Mouse (Mus musculus): ENCODE data around the gene Ehmt2. TPM values are rescaled to one million over a fixed set of nuclear protein-coding genes. Genes with fewer than 3 reads are reported as not detected.
"Not testable (repeated sequence)": the region's sequence is repeated elsewhere in the genome, so short reads cannot be mapped to it uniquely, and the experiment has no call there.

The Ehmt2 gene
- total RNA-seq, 4 experiments from 2014 or later: 182 to 191 (median 185) TPM

DNA sequence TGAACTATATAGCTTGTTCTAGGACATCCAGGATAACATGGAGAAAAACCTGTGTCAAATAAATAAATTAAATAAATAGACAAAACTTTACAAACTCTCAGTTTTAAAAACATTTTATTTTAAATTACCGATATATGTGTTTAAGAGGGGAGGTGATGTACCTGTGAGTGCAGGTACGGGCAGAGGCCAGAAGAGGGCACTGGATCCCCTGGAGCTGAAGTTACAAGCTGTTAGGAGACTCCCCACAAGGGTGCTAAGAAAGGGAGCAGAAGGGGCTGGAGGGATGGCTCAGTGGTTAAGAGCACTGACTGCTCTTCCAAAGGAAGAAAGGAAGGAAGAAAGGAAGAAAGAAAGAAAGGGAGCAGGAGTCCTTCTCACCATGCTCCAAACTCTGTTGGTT, 6.9 kb upstream of the Ehmt2 start:
- DNase-seq (ENCODE audit: low spot score in 2 of 2): no peak

DNA sequence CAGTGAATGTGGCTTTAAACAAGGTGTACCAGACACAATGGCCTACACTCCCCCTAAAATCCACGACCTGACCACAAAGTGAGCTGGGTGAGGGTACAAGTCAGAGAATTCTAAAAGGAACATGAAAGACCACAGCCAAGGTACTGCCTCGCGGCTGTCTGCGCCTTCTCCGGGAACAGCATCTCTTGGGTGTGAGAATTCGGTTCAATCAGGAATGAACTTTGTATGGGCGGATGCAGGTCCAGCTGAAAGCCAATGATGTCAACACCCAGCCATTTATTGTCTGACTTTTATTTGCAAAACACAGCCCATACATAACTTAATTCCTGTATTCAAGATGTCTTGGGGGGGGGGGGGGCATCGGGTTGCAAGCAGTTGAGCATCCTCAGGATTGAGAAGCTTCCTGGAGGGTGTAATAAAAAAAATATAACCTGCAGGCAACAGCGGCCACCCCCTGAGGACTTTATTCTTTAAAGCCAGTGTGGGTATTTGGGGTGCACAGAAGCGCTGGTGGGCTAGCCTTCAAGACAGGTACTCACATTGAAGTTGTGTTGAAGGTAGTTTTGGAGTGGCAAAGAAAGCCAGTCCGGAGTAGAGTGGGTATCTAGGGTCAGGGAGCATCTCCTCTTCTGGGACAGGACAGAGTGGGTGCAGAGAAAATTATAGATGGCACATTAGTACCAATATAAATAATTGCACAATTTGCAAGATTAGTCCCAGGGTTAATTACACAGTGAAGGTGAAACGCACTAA, 5.0 kb upstream of the Ehmt2 start:
- no peak for DNase-seq (ENCODE audit: low spot score in 2 of 2)

DNA sequence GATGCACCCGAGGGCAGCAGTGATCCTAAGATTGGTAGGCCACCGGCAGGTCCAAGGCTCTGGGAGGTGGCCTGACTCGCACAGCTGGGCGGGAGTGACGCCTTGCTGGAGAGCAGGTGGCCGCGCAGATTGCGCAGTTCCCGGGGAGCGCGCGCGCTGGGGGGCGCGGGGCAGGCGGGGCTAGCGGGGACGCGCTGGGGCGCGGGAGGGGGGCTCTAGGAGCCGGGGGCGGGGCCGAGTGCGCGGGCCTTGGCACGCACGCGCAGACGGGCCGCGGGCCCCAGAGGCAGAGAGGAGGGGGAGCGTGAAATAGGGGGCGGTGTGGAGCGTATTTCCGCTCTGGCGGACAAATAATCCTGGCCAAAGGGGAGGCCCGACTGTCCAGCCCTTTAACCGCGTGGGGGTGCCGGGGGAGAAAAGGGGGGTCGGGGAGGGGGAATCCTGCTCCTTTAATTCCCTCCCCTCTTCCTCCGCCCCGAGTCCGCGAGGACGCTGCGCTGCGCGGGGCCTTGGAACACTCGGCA, 4.1 kb upstream of the Ehmt2 start:
- peak; percentile 80 to 88 for DNase-seq (ENCODE audit: low spot score in 2 of 2)

DNA sequence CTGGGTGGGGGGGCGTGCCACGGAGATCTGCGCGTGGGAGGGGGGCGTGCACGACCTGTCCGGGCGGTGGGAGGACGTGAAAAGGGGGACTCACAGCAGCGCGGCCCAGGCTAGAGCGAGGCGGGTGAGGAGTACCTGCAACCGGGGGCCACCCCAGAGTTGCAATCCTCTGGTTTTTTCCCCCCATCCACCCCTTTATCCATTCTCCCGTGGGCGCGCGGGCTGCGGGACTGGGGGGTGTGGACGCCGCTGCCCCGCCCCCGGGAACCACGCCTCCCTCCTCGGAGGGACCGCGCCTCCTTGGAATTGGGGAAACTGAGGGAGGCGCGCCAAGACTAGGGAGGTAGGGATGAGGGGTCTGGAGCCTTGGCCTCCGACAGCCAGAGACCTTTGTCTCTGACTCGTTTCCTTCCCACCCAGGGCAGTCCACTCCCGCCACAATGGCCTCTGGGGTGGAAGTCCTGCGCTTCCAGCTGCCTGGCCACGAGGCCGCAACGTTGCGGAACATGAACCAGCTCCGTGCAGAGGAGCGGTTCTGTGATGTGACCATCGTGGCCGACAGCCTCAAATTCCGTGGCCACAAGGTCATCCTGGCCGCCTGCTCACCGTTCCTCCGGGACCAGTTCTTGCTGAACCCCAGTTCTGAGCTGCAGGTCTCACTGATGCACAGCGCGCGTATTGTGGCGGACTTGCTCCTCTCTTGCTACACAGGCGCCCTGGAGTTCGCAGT, 3.3 kb upstream of the Ehmt2 start:
- peak in 1 of 2 experiments; percentile 54 for DNase-seq (ENCODE audit: low spot score in 2 of 2)

DNA sequence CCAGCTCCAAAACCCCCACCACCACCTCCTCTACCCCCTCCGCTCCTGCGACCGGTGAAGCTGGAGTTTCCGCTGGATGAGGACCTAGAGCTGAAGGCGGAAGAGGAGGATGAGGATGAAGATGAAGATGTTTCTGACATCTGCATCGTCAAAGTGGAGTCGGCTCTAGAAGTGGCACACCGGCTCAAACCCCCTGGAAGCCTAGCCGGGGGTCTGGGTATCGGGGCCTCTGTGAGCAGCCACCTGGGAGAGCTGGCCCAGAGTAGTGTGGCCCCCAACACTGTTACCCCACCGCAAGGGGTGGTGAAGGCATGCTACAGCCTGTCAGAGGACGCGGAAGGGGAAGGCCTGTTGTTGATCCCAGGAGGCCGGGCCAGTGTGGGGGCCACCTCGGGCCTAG, 2.5 kb upstream of the Ehmt2 start:
- no peak for DNase-seq (ENCODE audit: low spot score in 2 of 2)

DNA sequence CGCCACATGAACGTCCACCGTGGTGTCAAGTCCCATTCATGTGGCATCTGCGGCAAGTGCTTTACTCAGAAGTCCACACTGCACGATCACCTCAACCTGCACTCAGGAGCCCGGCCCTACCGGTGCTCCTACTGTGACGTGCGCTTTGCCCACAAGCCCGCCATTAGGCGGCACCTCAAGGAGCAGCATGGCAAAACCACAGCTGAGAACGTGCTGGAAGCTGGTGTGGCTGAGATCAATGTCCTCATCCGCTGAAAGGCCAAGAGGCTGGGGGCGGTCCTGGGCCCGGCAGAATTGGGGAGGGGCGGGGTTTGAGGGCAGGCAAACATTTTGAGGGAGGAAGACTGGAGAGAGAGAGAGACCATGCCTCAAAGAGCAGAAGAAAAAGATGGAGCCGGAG, 1.9 kb upstream of the Ehmt2 start:
- no peak for DNase-seq (ENCODE audit: low spot score in 2 of 2)

DNA sequence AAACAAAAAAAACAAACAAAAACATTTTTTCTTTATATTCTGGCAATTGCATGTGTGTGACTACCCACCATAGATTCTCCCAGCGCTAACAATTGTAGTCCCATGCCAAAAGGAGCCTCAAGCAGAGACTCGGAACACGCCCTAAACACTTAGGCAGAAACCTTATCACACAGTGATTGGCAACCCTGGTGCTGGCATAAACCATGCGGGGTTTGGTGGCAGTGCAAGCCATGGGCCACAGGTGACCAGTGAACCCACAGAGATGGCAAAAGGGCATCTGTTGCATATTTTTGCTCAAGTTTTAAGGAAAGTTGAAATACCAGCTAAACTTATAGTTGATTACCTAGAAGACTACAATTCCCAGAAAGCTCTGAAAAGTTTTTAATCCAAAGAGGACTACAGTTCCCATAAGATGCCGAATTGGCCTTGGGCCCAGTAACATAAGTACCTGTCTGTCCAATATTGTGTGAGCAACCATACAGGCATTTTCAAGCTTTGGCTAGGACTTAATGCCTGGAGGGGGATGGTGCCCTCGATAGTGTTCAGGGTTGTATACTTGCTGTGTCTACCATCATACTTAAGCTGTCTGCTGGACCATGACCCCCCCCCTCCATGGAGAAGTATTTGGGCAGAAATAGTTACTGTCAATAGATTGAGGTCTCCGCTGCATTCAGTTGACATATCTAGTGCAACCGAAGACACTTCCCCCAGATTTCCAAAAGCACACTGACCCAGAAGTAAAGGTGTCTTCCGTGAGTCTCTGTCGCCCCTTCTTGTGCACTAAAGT, 703 bp upstream of the Ehmt2 start:
- peak in 1 of 2 experiments; percentile 66 for DNase-seq (ENCODE audit: low spot score in 2 of 2)

DNA sequence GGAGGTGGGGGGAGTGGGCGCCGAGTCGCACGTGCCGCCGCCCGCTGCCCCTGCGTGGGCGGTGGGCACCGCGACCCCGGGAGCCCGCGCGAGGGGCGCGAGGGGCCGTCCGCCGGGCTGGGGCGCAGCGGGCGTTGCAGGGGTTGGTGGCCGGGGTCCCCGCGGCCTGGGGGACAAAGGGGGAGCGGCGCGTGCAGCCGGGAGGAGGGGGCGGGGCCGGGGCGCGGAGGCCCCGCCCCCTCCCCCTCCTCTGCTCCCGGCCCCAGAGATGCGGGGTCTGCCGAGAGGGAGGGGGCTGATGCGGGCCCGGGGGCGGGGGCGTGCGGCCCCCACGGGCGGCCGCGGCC, 410 bp downstream of the Ehmt2 start:
- DNase-seq (ENCODE audit: low spot score in 2 of 2): no peak

DNA sequence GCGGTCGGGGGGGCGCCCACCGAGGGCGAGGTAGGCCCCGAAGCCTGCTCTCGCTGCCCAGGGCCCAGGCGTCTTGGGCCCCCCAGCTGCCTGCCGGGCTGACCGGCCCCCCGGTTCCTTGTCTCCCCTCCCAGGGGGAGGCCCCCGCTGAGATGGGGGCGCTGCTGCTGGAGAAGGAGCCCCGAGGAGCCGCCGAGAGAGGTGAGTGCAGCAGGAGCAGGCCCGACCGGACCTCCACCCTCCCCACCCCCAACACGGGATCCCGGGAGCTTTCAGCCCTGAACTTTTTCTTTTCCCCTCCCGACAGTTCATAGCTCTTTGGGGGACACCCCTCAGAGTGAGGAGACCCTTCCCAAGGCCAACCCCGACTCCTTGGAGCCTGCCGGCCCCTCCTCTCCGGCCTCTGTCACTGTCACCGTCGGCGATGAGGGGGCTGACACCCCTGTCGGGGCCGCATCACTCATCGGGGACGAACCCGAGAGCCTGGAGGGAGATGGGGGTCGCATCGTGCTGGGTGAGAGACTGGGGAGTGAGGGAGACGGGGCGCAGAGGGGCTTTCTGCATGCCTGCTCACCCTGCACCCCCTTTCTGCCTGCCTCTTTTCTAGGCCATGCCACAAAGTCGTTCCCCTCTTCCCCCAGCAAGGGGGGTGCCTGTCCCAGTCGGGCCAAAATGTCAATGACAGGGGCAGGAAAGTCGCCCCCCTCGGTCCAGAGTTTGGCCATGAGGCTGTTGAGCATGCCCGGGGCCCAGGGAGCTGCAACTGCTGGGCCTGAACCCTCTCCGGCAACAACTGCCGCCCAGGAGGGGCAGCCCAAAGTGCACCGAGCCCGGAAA, 1.0 kb downstream of the Ehmt2 start:
- DNase-seq (ENCODE audit: low spot score in 2 of 2): no peak

DNA sequence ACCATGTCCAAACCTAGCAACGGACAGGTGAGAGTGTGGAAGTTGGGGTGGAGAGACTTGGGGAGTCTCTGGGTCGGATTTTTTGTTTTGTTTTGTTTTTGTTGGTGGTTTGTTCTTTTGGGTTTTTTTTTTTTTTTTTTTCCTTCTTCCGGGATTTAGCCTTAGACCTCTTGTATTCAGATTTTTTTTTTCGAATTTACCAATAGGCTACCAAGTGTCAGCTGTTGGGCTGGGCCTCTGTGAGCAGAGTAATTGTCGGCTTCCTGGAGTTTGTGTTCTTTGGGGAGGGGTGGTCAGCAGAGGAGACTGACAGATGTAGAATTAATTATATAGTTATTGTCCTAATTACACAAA, 1.6 kb downstream of the Ehmt2 start:
- no peak for DNase-seq (ENCODE audit: low spot score in 2 of 2)

DNA sequence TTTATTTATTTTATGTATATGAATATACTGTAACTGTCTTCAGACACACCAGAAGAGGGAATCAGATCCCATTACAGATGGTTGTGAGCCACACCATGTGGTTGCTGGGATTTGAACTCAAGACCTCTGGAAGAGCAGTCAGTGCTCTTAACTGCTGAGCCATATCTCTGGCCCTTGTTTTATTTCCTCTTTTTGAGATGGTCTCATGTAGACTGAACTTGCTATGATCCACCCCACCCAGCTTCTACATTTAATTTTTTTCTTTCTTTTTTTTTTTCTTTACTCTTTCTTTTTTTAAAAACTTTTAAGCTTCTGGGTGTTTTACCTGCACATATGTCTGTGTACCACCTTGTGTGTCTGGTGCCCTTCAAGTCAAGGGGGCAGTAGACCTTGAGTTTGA, 2.6 kb downstream of the Ehmt2 start:
- not testable (repeated sequence) for DNase-seq (ENCODE audit: low spot score in 2 of 2)

DNA sequence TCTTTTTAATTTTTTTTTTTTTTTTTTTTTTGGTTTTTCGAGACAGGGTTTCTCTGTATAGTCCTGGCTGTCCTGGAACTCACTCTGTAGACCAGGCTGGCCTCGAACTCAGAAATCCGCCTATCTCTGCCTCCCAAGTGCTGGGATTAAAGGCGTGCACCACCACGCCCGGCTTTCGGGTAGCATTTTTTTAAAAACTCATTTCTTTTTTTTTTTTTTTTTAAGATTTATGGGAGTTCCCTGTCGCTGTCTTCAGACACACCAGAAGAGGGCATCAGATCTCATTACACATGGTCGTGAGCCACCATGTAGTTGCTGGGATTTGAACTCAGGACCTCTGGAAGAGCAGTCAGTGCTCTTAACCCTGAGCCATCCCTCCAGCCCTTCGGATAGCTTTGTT, 3.7 kb downstream of the Ehmt2 start:
- DNase-seq (ENCODE audit: low spot score in 2 of 2): not testable (repeated sequence)

DNA sequence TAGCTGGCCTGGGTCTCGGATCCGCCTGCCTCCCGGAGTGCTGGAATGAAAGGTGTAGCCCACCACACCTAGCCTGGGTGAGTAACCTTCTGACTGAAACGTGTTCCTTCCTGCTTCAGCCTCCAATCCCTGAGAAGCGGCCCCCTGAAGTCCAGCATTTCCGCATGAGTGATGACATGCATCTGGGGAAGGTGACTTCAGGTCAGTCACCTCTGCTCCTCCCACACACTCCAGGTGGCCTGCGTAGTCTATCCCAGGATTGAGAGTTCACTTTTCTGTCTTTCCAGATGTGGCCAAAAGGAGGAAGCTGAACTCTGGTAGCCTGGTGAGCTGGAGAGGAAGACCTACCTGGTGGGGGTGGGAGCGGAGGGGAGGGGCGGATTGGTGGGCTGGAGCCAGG, 4.6 kb downstream of the Ehmt2 start:
- DNase-seq (ENCODE audit: low spot score in 2 of 2): no peak

DNA sequence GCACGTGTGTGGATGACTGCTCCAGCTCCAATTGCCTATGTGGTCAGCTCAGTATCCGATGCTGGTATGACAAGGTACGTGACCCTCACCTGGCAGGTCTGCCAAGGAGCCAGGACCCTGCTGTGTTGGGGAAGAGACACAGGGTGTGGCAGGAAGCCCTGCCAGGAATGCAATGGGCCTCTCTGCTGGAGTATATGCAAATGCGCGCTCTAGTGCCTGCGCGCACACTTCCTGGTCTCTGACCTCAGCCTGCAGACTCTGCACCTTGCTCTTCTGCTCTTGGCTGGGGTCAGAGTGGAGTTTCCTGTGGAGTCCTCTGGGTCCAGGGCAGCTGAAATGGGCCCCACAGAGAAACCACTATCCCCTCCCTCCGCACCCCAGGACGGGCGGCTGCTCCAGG, 12.7 kb downstream of the Ehmt2 start:
- no peak for DNase-seq (ENCODE audit: low spot score in 2 of 2)

DNA sequence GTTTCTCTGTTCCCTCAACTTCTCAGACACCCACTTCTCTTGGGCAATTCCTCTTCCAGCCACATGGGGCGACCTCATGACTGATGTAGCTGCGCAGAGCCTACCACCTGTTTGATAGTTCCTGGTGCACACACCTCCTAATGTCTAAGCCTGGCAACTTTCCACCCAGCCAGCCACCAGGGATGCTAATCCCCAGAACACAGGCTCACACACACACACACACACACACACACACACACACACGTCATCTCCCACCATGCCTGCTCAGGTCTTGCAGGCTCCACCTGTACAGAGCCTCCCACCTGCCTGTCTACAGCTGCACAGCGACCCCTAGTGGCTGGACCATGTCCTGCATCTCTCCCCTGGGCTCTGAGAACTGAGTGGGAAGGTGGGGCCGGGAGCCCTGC, 13.7 kb downstream of the Ehmt2 start:
- DNase-seq (ENCODE audit: low spot score in 2 of 2): peak; percentile 40 to 55

DNA sequence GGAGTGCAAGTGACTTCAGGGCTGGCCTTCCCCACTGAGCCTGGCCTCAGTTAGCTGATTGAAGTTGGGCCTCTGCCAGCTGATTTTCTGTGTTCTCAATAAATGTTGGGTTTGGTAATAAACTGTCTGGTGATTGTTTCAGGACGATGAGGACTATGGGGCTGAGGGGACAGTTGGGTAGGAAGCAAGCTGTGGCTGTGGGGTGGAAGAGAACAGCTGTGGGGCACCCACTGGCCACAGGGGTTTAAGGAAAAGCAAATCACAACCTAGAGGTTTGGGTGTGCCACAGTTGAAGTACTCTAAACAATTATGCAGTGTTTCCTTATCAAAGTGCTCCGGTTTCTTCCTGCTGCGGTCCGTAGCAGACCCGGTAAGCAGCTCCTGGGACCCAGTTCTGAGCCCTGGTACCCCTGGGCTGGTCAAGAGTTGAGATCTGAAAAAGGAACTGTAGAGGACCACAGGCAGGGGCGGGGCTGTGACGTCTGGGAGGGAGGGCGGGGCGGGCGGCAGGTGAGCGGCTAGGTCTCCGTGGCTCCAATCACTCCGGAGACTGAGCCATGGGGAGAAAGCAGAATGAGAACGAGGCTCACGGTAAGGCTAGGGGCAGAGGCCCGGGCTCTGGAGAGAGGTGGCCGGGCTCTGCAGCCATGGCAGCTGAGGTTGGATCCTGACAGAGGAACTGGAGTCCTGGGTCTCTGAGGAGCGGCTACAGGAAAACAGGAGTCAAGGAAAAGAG, 15.8 kb downstream of the Ehmt2 start, which contains the start of gene Slc44a4:
Slc44a4 (plus strand) TSS at position 537 of the 736 bp plus-strand sequence.
- no peak for DNase-seq (ENCODE audit: low spot score in 2 of 2)

DNA sequence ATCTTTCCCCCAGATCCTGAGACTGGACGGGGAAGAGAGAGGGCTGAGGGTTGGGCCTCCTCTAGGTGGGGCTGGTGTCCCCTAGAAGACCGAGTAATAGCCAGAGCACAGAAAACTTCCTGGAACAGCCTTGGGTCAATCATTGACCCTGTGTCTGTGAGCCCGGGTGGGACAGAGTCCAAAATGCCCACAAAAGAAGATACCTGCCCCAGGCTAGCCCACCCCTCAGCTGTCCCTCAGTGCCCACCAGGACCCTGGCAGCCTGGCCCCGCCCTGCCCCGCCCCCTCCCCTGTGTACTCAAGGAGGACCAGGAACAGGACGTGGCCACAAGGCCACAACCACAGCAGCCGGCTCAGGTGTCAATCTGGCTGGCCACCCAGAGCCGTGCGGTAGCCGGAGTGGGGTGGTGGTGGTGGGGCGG, 17.2 kb downstream of the Ehmt2 start:
- no peak for DNase-seq (ENCODE audit: low spot score in 2 of 2)

DNA sequence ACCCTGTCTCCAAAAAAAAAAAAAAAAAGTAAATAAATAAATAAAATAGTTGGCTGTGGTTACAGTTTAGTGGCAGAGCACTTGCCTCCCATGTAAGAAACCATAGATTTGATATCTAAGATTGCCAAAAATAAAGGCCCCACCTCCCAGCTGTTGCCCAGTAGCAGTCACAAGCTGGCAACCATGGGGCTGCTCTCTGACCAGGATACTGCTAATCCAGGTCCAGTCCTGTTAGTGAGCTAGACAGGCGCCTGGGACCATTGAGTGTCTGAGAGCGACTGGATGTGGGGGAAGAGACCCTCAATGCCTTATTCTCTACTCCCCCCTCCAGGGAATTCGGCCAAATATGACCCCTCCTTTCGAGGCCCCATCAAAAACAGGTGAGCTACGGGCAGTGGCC, 18.0 kb downstream of the Ehmt2 start:
- no peak for DNase-seq (ENCODE audit: low spot score in 2 of 2)

DNA sequence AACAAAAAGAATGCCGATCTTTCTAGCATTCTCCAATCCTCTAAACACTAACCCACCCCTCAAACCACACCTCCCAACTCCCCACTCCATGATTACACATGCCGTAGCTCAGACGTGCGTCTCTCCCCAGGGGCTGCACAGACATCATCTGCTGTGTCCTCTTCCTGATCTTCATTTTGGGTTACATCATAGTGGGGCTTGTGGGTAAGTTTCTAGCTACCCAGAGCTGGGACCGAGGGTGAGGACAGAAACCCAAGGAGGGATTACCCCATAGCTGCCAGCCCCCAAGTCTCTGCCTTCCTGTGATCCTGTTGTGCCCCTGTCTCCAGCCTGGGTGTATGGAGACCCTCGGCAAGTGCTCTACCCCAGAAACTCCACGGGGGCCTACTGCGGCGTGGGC, 18.9 kb downstream of the Ehmt2 start:
- no peak for DNase-seq (ENCODE audit: low spot score in 2 of 2)

DNA sequence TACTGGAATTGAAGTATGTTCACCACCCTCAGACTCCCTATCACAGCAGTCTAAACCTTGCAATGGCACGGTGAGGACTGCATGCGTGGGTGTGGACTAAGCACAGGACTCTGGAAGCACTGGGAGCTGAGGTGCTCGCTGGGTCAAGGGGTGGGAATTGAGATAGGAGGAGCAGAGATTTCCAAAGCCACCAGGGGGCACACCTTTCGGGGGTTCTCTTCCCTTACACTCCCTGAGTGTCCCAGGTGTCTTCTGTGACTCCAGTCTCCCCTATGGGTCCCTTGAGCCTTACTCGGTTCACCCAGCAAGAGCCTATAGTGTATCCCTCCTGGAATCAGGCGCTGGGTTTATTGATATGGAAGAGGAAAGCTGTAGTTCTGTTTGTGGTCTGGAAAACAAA, 24.7 kb downstream of the Ehmt2 start:
- no peak for DNase-seq (ENCODE audit: low spot score in 2 of 2)

Data from left cerebral cortex, adult 8-10 months (tissue).